Mouse (Mus musculus) kidney, adult 2 months (tissue): ENCODE data around the gene Srgap1. TPM values are rescaled to one million over a fixed set of nuclear protein-coding genes. Genes with fewer than 3 reads are reported as not detected.

Experiments used
- DNase-seq: peaks from one replicate; pipeline ENCODE4 v3.0.0; 2021
- H3K27ac ChIP-seq: fragments of 200-500 bp; 2 replicates; pipeline ENCODE4 v1.5.1; 2012; ENCODE audit warnings: low read depth, low read length, control low read depth, inconsistent platforms; ENCODE audit not compliant: insufficient read depth
- H3K27me3 ChIP-seq: fragments of 200-500 bp; replicated peaks from 2 replicates; pipeline ENCODE4 v1.6.1; 2012; ENCODE audit warnings: mild to moderate bottlenecking, moderate library complexity, low read length, inconsistent platforms; ENCODE audit not compliant: control insufficient read depth, insufficient read depth
- H3K36me3 ChIP-seq: fragments of 200-500 bp; 2 replicates; pipeline ENCODE4 v1.6.1; 2012; ENCODE audit warnings: mild to moderate bottlenecking, moderate library complexity, low read length, inconsistent platforms; ENCODE audit not compliant: control insufficient read depth, insufficient read depth
- H3K4me1 ChIP-seq: fragments of 200-500 bp; 2 replicates; pipeline ENCODE4 v1.6.1; 2011; ENCODE audit warnings: low read length; ENCODE audit not compliant: control insufficient read depth, insufficient read depth
- H3K4me3 ChIP-seq: fragments of 200-500 bp; 2 replicates; pipeline ENCODE4 v1.5.1; 2011; ENCODE audit warnings: mild to moderate bottlenecking, low read depth, low read length, control low read depth; ENCODE audit not compliant: insufficient read depth
- CTCF ChIP-seq: fragments of 200-500 bp; conservative IDR thresholded peaks from 2 replicates; pipeline ENCODE4 v1.5.1; 2011; ENCODE audit warnings: low read depth, mild to moderate bottlenecking, control low read depth, low read length, moderate library complexity, mixed read lengths; ENCODE audit not compliant: insufficient read depth, insufficient read length
- POLR2A ChIP-seq: fragments of 200-500 bp; IDR thresholded peaks from one replicate; pipeline ENCODE4 v1.6.1; 2011; ENCODE audit warnings: low read depth, low read length, control low read depth
- WGBS: fragments of 180-500 bp; shearing (Covaris S2); methylation state at CpG from one replicate; pipeline ENCODE4 v1.1.7; 2018; 5-methylcytosine and 5-hydroxymethylcytosine counted together
- polyA plus RNA-seq: library from polyadenylated mRNA; depleted of rRNA; stranded (reverse); fragments of >200 nt; gene quantifications from 2 replicates; pipeline ENCODE4 v1.2.3, GENCODE M21; 2012; rRNA removed

Srgap1 gene
- 3.3 and 3.4 TPM in 2 replicates for polyA plus RNA-seq

- H3K27me3 ChIP-seq, result no peaks in the 10 kb centered on the region
- WGBS, result 1% methylated on average over 71 of the region's 79 CpGs
- H3K36me3 ChIP-seq, result no peaks in the 10 kb centered on the region
- H3K27ac ChIP-seq, result no peak within 1 kb of the TSS
- peak within 1 kb of the TSS; percentile 68 for H3K4me3 ChIP-seq
- peak; percentile 46 for DNase-seq
- TF ChIP-seq CTCF (no peak), POLR2A (no peak)
- H3K4me1 ChIP-seq, result no peaks in the 10 kb centered on the region
Measured at GRCm38 (mm10) chr10:122046904-122047726, at the start of gene Srgap1. Gene Srgap1, minus strand, starts transcription at chr10:122047315.

- H3K36me3 ChIP-seq, result peaks cover under 1% of the 10 kb centered on the region; the same call in 1 of the 2 replicates
Measured at GRCm38 (mm10) chr10:122096462-122096979, 49.4 kb upstream of the Srgap1 start.

GRCm38 (mm10) chr10:122090472-122090871 lies 43.4 kb upstream of the Srgap1 start:
- TF ChIP-seq CTCF (no peak), POLR2A (no peak)
- DNase-seq, result no peak
- 93% methylated on average over 1 of the region's 1 CpGs for WGBS
- no peak overlapping the region for H3K4me3 ChIP-seq
- H3K4me1 ChIP-seq, result no peaks in the 10 kb centered on the region
- no peaks in the 10 kb centered on the region for H3K27me3 ChIP-seq
- H3K36me3 ChIP-seq, result peaks cover 18% of the 10 kb centered on the region
- H3K27ac ChIP-seq, result no peak overlapping the region

More at GRCm38 (mm10) chr10:122096462-122096979, 49.4 kb upstream of the Srgap1 start:
- DNase-seq, result no peak
- Histone ChIP-seq H3K4me3 (peak overlapping the region; percentile 70), H3K27me3 (no peaks in the 10 kb centered on the region), H3K4me1 (peaks cover 2% of the 10 kb centered on the region; the same call in 1 of the 2 replicates), H3K27ac (peak overlapping the region; percentile 28; the same call in 1 of the 2 replicates)
- TF ChIP-seq POLR2A (no peak), CTCF (no peak)
- WGBS, result 1% methylated on average over 48 of the region's 48 CpGs

- no peak for DNase-seq
- no peak overlapping the region for H3K4me3 ChIP-seq
- TF ChIP-seq POLR2A, result no peak
- no peak for TF ChIP-seq CTCF
- H3K4me1 ChIP-seq, result no peaks in the 10 kb centered on the region
- H3K36me3 ChIP-seq, result peaks cover 2% of the 10 kb centered on the region; the same call in 1 of the 2 replicates
- 88% methylated on average over 1 of the region's 1 CpGs for WGBS
- H3K27ac ChIP-seq, result no peak overlapping the region
- no peaks in the 10 kb centered on the region for H3K27me3 ChIP-seq
Measured at GRCm38 (mm10) chr10:122081352-122081751, 34.2 kb upstream of the Srgap1 start.

GRCm38 (mm10) chr10:122069153-122069552 lies 22.0 kb upstream of the Srgap1 start:
- no peak overlapping the region for H3K27ac ChIP-seq
- no peaks in the 10 kb centered on the region for H3K4me1 ChIP-seq
- H3K27me3 ChIP-seq, result no peaks in the 10 kb centered on the region
- no peak overlapping the region for H3K4me3 ChIP-seq
- DNase-seq, result no peak
- TF ChIP-seq CTCF (no peak), POLR2A (no peak)
- H3K36me3 ChIP-seq, result no peaks in the 10 kb centered on the region

- TF ChIP-seq POLR2A, result no peak
- TF ChIP-seq CTCF, result no peak
- Histone ChIP-seq H3K36me3 (no peaks in the 10 kb centered on the region), H3K27me3 (no peaks in the 10 kb centered on the region), H3K27ac (no peak overlapping the region), H3K4me1 (no peaks in the 10 kb centered on the region), H3K4me3 (no peak overlapping the region)
- 86% methylated on average over 6 of the region's 6 CpGs for WGBS
- no peak for DNase-seq
Measured at GRCm38 (mm10) chr10:122055826-122056225, 8.7 kb upstream of the Srgap1 start.

GRCm38 (mm10) chr10:122054535-122054934 lies 7.4 kb upstream of the Srgap1 start:
- Histone ChIP-seq H3K27ac (no peak overlapping the region), H3K4me3 (no peak overlapping the region), H3K36me3 (no peaks in the 10 kb centered on the region), H3K4me1 (no peaks in the 10 kb centered on the region), H3K27me3 (no peaks in the 10 kb centered on the region)
- TF ChIP-seq POLR2A, result no peak
- peak; percentile 53 for TF ChIP-seq CTCF
- 11% methylated on average over 8 of the region's 8 CpGs for WGBS
- DNase-seq, result peak; percentile 37
